Mouse (Mus musculus): ENCODE results near the gene Tspyl1. TPM values are rescaled to one million over a fixed set of nuclear protein-coding genes. Genes with fewer than 3 reads are reported as not detected.

The Tspyl1 gene
- polyA plus RNA-seq (2012; rRNA removed): 110 TPM in 2 replicates

GRCm38 (mm10) chr10:34281962-34282388 lies at the start of gene Tspyl1:
Gene Tspyl1, plus strand, starts transcription at chr10:34282190.
- peaks cover 2% of the 10 kb centered on the region; the same call in 1 of the 2 replicates for H3K4me1 ChIP-seq (ENCODE audit: control insufficient read depth, insufficient read depth, low read length)
- peak within 1 kb of the TSS; percentile 83 for H3K27ac ChIP-seq (ENCODE audit: insufficient read depth, low read length)
- TF ChIP-seq CTCF (IDR thresholded peaks at IDR 0.05; ENCODE audit: borderline replicate concordance, insufficient read depth, low read depth, low read length): no peak
- TF ChIP-seq POLR2A (IDR thresholded peaks at IDR 0.05; ENCODE audit: borderline replicate concordance, insufficient read depth, low read length): peak; percentile 72; the same call in 1 of the 2 replicates
- H3K4me3 ChIP-seq (replicated peaks; ENCODE audit: insufficient read depth, low read depth, low read length): peak within 1 kb of the TSS; percentile 65
- peak; percentile 98 for DNase-seq
- H3K27me3 ChIP-seq (ENCODE audit: control insufficient read depth, insufficient read depth, low read length): no peaks in the 10 kb centered on the region
- under 1% methylated on average over 38 of the region's 38 CpGs for WGBS

GRCm38 (mm10) chr10:34233418-34233817 lies 48.6 kb upstream of the Tspyl1 start:
- TF ChIP-seq CTCF (IDR thresholded peaks at IDR 0.05; ENCODE audit: borderline replicate concordance, insufficient read depth, low read depth, low read length) (no peak), POLR2A (IDR thresholded peaks at IDR 0.05; ENCODE audit: borderline replicate concordance, insufficient read depth, low read length) (no peak)
- no peaks in the 10 kb centered on the region for H3K27me3 ChIP-seq (ENCODE audit: control insufficient read depth, insufficient read depth, low read length)
- H3K4me1 ChIP-seq (ENCODE audit: control insufficient read depth, insufficient read depth, low read length): no peaks in the 10 kb centered on the region
- no peak overlapping the region for H3K4me3 ChIP-seq (replicated peaks; ENCODE audit: insufficient read depth, low read depth, low read length)
- WGBS: 72% methylated on average over 1 of the region's 1 CpGs
- no peak overlapping the region for H3K27ac ChIP-seq (ENCODE audit: insufficient read depth, low read length)
- no peak for DNase-seq

GRCm38 (mm10) chr10:34233931-34234745 lies 47.9 kb upstream of the Tspyl1 start:
- WGBS: 21% methylated on average over 2 of the region's 2 CpGs
- Histone ChIP-seq H3K27me3 (ENCODE audit: control insufficient read depth, insufficient read depth, low read length) (no peaks in the 10 kb centered on the region), H3K4me1 (ENCODE audit: control insufficient read depth, insufficient read depth, low read length) (no peaks in the 10 kb centered on the region), H3K27ac (ENCODE audit: insufficient read depth, low read length) (no peak overlapping the region), H3K4me3 (replicated peaks; ENCODE audit: insufficient read depth, low read depth, low read length) (no peak overlapping the region)
- DNase-seq: no peak
- TF ChIP-seq POLR2A (IDR thresholded peaks at IDR 0.05; ENCODE audit: borderline replicate concordance, insufficient read depth, low read length) (no peak), CTCF (IDR thresholded peaks at IDR 0.05; ENCODE audit: borderline replicate concordance, insufficient read depth, low read depth, low read length) (no peak)

GRCm38 (mm10) chr10:34235384-34235783 lies 46.6 kb upstream of the Tspyl1 start:
- Histone ChIP-seq H3K27ac (ENCODE audit: insufficient read depth, low read length) (no peak overlapping the region), H3K4me3 (replicated peaks; ENCODE audit: insufficient read depth, low read depth, low read length) (no peak overlapping the region), H3K27me3 (ENCODE audit: control insufficient read depth, insufficient read depth, low read length) (no peaks in the 10 kb centered on the region), H3K4me1 (ENCODE audit: control insufficient read depth, insufficient read depth, low read length) (no peaks in the 10 kb centered on the region)
- TF ChIP-seq POLR2A (IDR thresholded peaks at IDR 0.05; ENCODE audit: borderline replicate concordance, insufficient read depth, low read length) (no peak), CTCF (IDR thresholded peaks at IDR 0.05; ENCODE audit: borderline replicate concordance, insufficient read depth, low read depth, low read length) (no peak)
- 16% methylated on average over 3 of the region's 3 CpGs for WGBS
- DNase-seq: no peak

GRCm38 (mm10) chr10:34236569-34236968 lies 45.4 kb upstream of the Tspyl1 start:
- no peaks in the 10 kb centered on the region for H3K4me1 ChIP-seq (ENCODE audit: control insufficient read depth, insufficient read depth, low read length)
- no peak overlapping the region for H3K4me3 ChIP-seq (replicated peaks; ENCODE audit: insufficient read depth, low read depth, low read length)
- DNase-seq: no peak
- no peak overlapping the region for H3K27ac ChIP-seq (ENCODE audit: insufficient read depth, low read length)
- TF ChIP-seq CTCF (IDR thresholded peaks at IDR 0.05; ENCODE audit: borderline replicate concordance, insufficient read depth, low read depth, low read length) (no peak), POLR2A (IDR thresholded peaks at IDR 0.05; ENCODE audit: borderline replicate concordance, insufficient read depth, low read length) (no peak)
- H3K27me3 ChIP-seq (ENCODE audit: control insufficient read depth, insufficient read depth, low read length): no peaks in the 10 kb centered on the region
- WGBS: 70% methylated on average over 5 of the region's 5 CpGs

GRCm38 (mm10) chr10:34238536-34238935 lies 43.5 kb upstream of the Tspyl1 start:
- H3K27ac ChIP-seq (ENCODE audit: insufficient read depth, low read length): no peak overlapping the region
- no peaks in the 10 kb centered on the region for H3K4me1 ChIP-seq (ENCODE audit: control insufficient read depth, insufficient read depth, low read length)
- TF ChIP-seq POLR2A (IDR thresholded peaks at IDR 0.05; ENCODE audit: borderline replicate concordance, insufficient read depth, low read length): no peak
- TF ChIP-seq CTCF (IDR thresholded peaks at IDR 0.05; ENCODE audit: borderline replicate concordance, insufficient read depth, low read depth, low read length): no peak
- H3K4me3 ChIP-seq (replicated peaks; ENCODE audit: insufficient read depth, low read depth, low read length): no peak overlapping the region
- DNase-seq: no peak
- 73% methylated on average over 4 of the region's 4 CpGs for WGBS
- no peaks in the 10 kb centered on the region for H3K27me3 ChIP-seq (ENCODE audit: control insufficient read depth, insufficient read depth, low read length)

GRCm38 (mm10) chr10:34244745-34245144 lies 37.2 kb upstream of the Tspyl1 start:
- no peak for DNase-seq
- 85% methylated on average over 5 of the region's 5 CpGs for WGBS
- no peak overlapping the region for H3K27ac ChIP-seq (ENCODE audit: insufficient read depth, low read length)
- no peaks in the 10 kb centered on the region for H3K27me3 ChIP-seq (ENCODE audit: control insufficient read depth, insufficient read depth, low read length)
- no peaks in the 10 kb centered on the region for H3K4me1 ChIP-seq (ENCODE audit: control insufficient read depth, insufficient read depth, low read length)
- H3K4me3 ChIP-seq (replicated peaks; ENCODE audit: insufficient read depth, low read depth, low read length): no peak overlapping the region
- TF ChIP-seq CTCF (IDR thresholded peaks at IDR 0.05; ENCODE audit: borderline replicate concordance, insufficient read depth, low read depth, low read length) (no peak), POLR2A (IDR thresholded peaks at IDR 0.05; ENCODE audit: borderline replicate concordance, insufficient read depth, low read length) (no peak)

- Histone ChIP-seq H3K4me1 (ENCODE audit: control insufficient read depth, insufficient read depth, low read length) (no peaks in the 10 kb centered on the region), H3K27me3 (ENCODE audit: control insufficient read depth, insufficient read depth, low read length) (no peaks in the 10 kb centered on the region), H3K4me3 (replicated peaks; ENCODE audit: insufficient read depth, low read depth, low read length) (no peak overlapping the region), H3K27ac (ENCODE audit: insufficient read depth, low read length) (no peak overlapping the region)
- TF ChIP-seq CTCF (IDR thresholded peaks at IDR 0.05; ENCODE audit: borderline replicate concordance, insufficient read depth, low read depth, low read length): no peak
- no peak for TF ChIP-seq POLR2A (IDR thresholded peaks at IDR 0.05; ENCODE audit: borderline replicate concordance, insufficient read depth, low read length)
- DNase-seq: no peak
- 67% methylated on average over 2 of the region's 2 CpGs for WGBS
Observed at GRCm38 (mm10) chr10:34246106-34246505, 35.9 kb upstream of the Tspyl1 start.
